In genomic region chr14:48258696-48259366, GRCm38 (mm10) we compare ENCODE assay signal across 25 mouse cellular contexts.
DNase-seq lines count a peak whose midpoint lies in the region; ATAC-seq lines count a peak whose summit lies in the region.
"Had no signal": no experiment of that assay in that cellular context is flagged by ENCODE, and none has a peak within 500 bp of the region (broad histone marks: within the 10 kb centered on the region; RNA-seq: fewer than 3 reads in every experiment).

No protein-coding gene starts in this region.

- DNase-seq in heart, adult 11 months, result peak; percentile 61
- no peak for DNase-seq in heart, postnatal 25 days (ENCODE audit: low spot score)
- DNase-seq in A20 (ENCODE audit: low read depth, low spot score), result peak; percentile 62
- peak; percentile 19 for DNase-seq in splenic B cell, adult 2 months (ENCODE audit: low read depth, low spot score)
- DNase-seq in thymus, postnatal 25 days, result peak; percentile 59
- DNase-seq in midbrain, embryonic 11.5 days (ENCODE audit: low spot score, missing footprints), result no peak
- no peak for DNase-seq in hindbrain, embryonic 10.5 days (ENCODE audit: low spot score)
- DNase-seq in kidney, postnatal 25 days, result no peak
- DNase-seq: adrenal gland, postnatal 25 days; cerebellum, adult 9-11 months; forebrain, postnatal 0 days; gastrocnemius, postnatal 14 days; heart, adult 2 months; heart, postnatal 36 days; kidney, adult 9 months; kidney, postnatal 14 days; liver had no signal

- intact Hi-C loops in heart, postnatal 25 days (cut with DNase I), result no loop called here

- no peaks in the 10 kb centered on the region for H3K4me1 ChIP-seq in midbrain, embryonic 11.5 days (ENCODE audit: control insufficient read depth, insufficient read depth, low read length)
- H3K4me1 ChIP-seq in hindbrain, embryonic 10.5 days (replicated peaks), result peaks cover 27% of the 10 kb centered on the region
- H3K4me1 ChIP-seq: embryonic facial prominence, embryonic 12.5 days; intestine, embryonic 15.5 days; stomach, embryonic 15.5 days had no signal

- no peaks in the 10 kb centered on the region for H3K36me3 ChIP-seq in splenic B cell, adult 2 months (ENCODE audit: control insufficient read depth, insufficient read depth, low read length, poor library complexity, severe bottlenecking)
- peaks cover 3% of the 10 kb centered on the region; the same call in 1 of the 2 replicates for H3K36me3 ChIP-seq in midbrain, embryonic 11.5 days (ENCODE audit: control insufficient read depth, insufficient read depth, low read length)
- H3K36me3 ChIP-seq in hindbrain, embryonic 10.5 days, result peaks cover 33% of the 10 kb centered on the region
- H3K36me3 ChIP-seq: hindbrain, embryonic 15.5 days; intestine, embryonic 15.5 days; stomach, embryonic 15.5 days had no signal

- H3K27me3 ChIP-seq in splenic B cell, adult 2 months (ENCODE audit: control insufficient read depth, insufficient read depth, low read length, poor library complexity, severe bottlenecking), result no peaks in the 10 kb centered on the region
- no peaks in the 10 kb centered on the region for H3K27me3 ChIP-seq in midbrain, embryonic 11.5 days (ENCODE audit: control insufficient read depth, insufficient read depth, low read length)
- H3K27me3 ChIP-seq in hindbrain, embryonic 10.5 days (ENCODE audit: insufficient read depth, poor library complexity, severe bottlenecking), result no peaks in the 10 kb centered on the region
- H3K27me3 ChIP-seq: embryonic facial prominence, embryonic 12.5 days; hindbrain, embryonic 15.5 days; intestine, embryonic 15.5 days; midbrain, embryonic 13.5 days; stomach, embryonic 15.5 days had no signal

- ATAC-seq in midbrain, embryonic 11.5 days (ENCODE audit: low FRiP score), result no peak
- ATAC-seq: forebrain, postnatal 0 days; intestine, embryonic 15.5 days; lung, postnatal 0 days; midbrain, embryonic 13.5 days had no signal

- no peaks in the 10 kb centered on the region for H3K9me3 ChIP-seq in midbrain, embryonic 11.5 days (ENCODE audit: control insufficient read depth, low read length)
- H3K9me3 ChIP-seq in hindbrain, embryonic 10.5 days, result peaks cover 3% of the 10 kb centered on the region; the same call in 1 of the 2 replicates
- H3K9me3 ChIP-seq: embryonic facial prominence, embryonic 12.5 days; hindbrain, embryonic 15.5 days; intestine, embryonic 15.5 days; limb, embryonic 10.5 days; midbrain, embryonic 13.5 days; stomach, embryonic 15.5 days had no signal

- no peak overlapping the region for H3K4me3 ChIP-seq in midbrain, embryonic 11.5 days (ENCODE audit: low read depth, low read length)
- H3K4me3 ChIP-seq in hindbrain, embryonic 10.5 days, result no peak overlapping the region
- H3K4me3 ChIP-seq: embryonic facial prominence, embryonic 12.5 days; heart, adult 2 months; hindbrain, embryonic 15.5 days; intestine, embryonic 15.5 days; layer of hippocampus, adult 2 months; limb, embryonic 10.5 days; midbrain, embryonic 13.5 days; stomach, embryonic 15.5 days had no signal

- no peak overlapping the region for H3K4me2 ChIP-seq in midbrain, embryonic 11.5 days
- H3K4me2 ChIP-seq: embryonic facial prominence, embryonic 12.5 days; hindbrain, embryonic 15.5 days; intestine, embryonic 15.5 days; midbrain, embryonic 13.5 days; stomach, embryonic 15.5 days had no signal

- H3K27ac ChIP-seq in midbrain, embryonic 11.5 days (ENCODE audit: low read depth, low read length), result no peak overlapping the region
- no peak overlapping the region for H3K27ac ChIP-seq in hindbrain, embryonic 10.5 days
- H3K27ac ChIP-seq: embryonic facial prominence, embryonic 12.5 days; heart, adult 2 months; hindbrain, embryonic 15.5 days; intestine, embryonic 15.5 days; layer of hippocampus, adult 2 months; limb, embryonic 10.5 days; midbrain, embryonic 13.5 days; stomach, embryonic 15.5 days had no signal

- H3K9ac ChIP-seq in midbrain, embryonic 11.5 days (ENCODE audit: low read length), result no peak overlapping the region
- H3K9ac ChIP-seq: embryonic facial prominence, embryonic 12.5 days; forebrain, postnatal 0 days; hindbrain, embryonic 15.5 days; intestine, embryonic 15.5 days; midbrain, embryonic 13.5 days; stomach, embryonic 15.5 days had no signal

- WGBS in midbrain, embryonic 11.5 days, result 85% methylated on average over 10 of the region's 10 CpGs
- 83% methylated on average over 10 of the region's 10 CpGs for WGBS in hindbrain, embryonic 10.5 days

Comparison
In these comparisons a context has a peak if more than half of its experiments do, and no peak if none do; other contexts are left out.
1. DNase-seq: peak in heart, adult 11 months (single experiment), A20 (single experiment), splenic B cell, adult 2 months (single experiment) and thymus, postnatal 25 days (single experiment); none in heart, postnatal 25 days (single experiment), midbrain, embryonic 11.5 days (single experiment), hindbrain, embryonic 10.5 days (single experiment) and kidney, postnatal 25 days (0 of 2).